Mouse (Mus musculus) gastrocnemius, postnatal 14 days (tissue): ENCODE measurements around the gene Ambra1. TPM values are rescaled to one million over a fixed set of nuclear protein-coding genes. Genes with fewer than 3 reads are reported as not detected.

ENCODE experiments used
- microRNA-seq, 2 experiments: library from miRNA; unstranded; fragments of <30 nt; microRNA quantifications; one replicate each; pipeline ENCODE4 v1.2.0; 2021
- total RNA-seq, 2 experiments: library from RNA; stranded (reverse); gene quantifications; 2 replicates each; pipeline ENCODE4 v1.2.3; 2021

Ambra1 gene
- total RNA-seq, 2 experiments from 2014 or later = 15.4 to 17.0 TPM

Small RNAs within 50 kb of the gene (microRNA-seq; reads per million reads assigned to microRNA genes)
- 0 to 0.64 reads per million in 2 experiments for gene Mir6999

Other genes starting within 250 kb of the Ambra1 start
- 10 to 100 TPM; 30.9 to 32.9 TPM for gene Ckap5, start 203.4 kb upstream of the Ambra1 start, total RNA-seq
- under 1 TPM in 1 of 2 experiments, not detected in 1; 0.21 TPM for gene F2, start 93.7 kb upstream of the Ambra1 start, total RNA-seq
- 1 to 10 TPM; 3.1 to 3.8 TPM for gene Zfp408, start 80.3 kb upstream of the Ambra1 start, total RNA-seq
- gene Arhgap1, start 80.3 kb upstream of the Ambra1 start, total RNA-seq = 10 to 100 TPM; 17.9 to 19.6 TPM
- gene Atg13, start 19.6 kb upstream of the Ambra1 start, total RNA-seq = 10 to 100 TPM; 20.7 to 24.8 TPM
- 1 to 10 TPM; 3.9 to 4.9 TPM for gene Harbi1, start 19.3 kb upstream of the Ambra1 start, total RNA-seq
- not detected for gene Chrm4, start 197.1 kb downstream of the Ambra1 start, total RNA-seq
- 10 to 100 TPM; 12.1 to 20.7 TPM for gene Mdk, start 202.2 kb downstream of the Ambra1 start, total RNA-seq
- gene Gm9821, start 215.6 kb downstream of the Ambra1 start, total RNA-seq = not detected
- gene Dgkz, start 245.7 kb downstream of the Ambra1 start, total RNA-seq = 10 to 100 TPM; 38.6 to 42.4 TPM